Mouse (Mus musculus) stomach, postnatal 0 days (tissue): ENCODE measurements around the gene Golga4.

Experiments
- CTCF ChIP-seq: IDR thresholded peaks from 2 replicates; pipeline ENCODE4 v1.5.1; 2016; ENCODE audit warnings: antibody characterized with exemption, low read depth, mild to moderate bottlenecking, moderate library complexity
- EP300 ChIP-seq: optimal IDR thresholded peaks from 2 replicates; pipeline ENCODE3; 2016; ENCODE audit warnings: antibody characterized with exemption

- TF ChIP-seq CTCF, result no peak
- TF ChIP-seq EP300, result no peak
Observed at GRCm38 (mm10) chr9:118504656-118505055, 1.4 kb upstream of the Golga4 start.
